Mouse (Mus musculus): Measurements from ENCODE around the gene Spns3. TPM values are rescaled to one million over a fixed set of nuclear protein-coding genes. Genes with fewer than 3 reads are reported as not detected.

Spns3 gene
- total RNA-seq (2015) (19.4 and 20.5 TPM in 2 replicates), total RNA-seq (2017) (20.2 and 27.3 TPM in 2 replicates)

- peak; percentile 85 for ATAC-seq (replicated peaks; ENCODE audit: poor library complexity)
Observed at GRCm38 (mm10) chr11:72550134-72550988, at the start of gene Spns3. TSS of gene Spns3 (minus strand) at chr11:72550506.

GRCm38 (mm10) chr11:72597780-72598179 is 47.5 kb upstream of the Spns3 start:
- no peak for ATAC-seq (replicated peaks; ENCODE audit: poor library complexity)

- ATAC-seq (replicated peaks; ENCODE audit: poor library complexity): no peak
Observed at GRCm38 (mm10) chr11:72595010-72595737, 44.9 kb upstream of the Spns3 start.

GRCm38 (mm10) chr11:72587537-72588233 is 37.4 kb upstream of the Spns3 start:
- peak; percentile 34; the same call in 1 of the 2 replicates for ATAC-seq (replicated peaks; ENCODE audit: poor library complexity)

GRCm38 (mm10) chr11:72586570-72586969 is 36.3 kb upstream of the Spns3 start:
- ATAC-seq (replicated peaks; ENCODE audit: poor library complexity): 0 out of 2 replicates have a peak, but pooled peaks have one; percentile 23

- no peak for ATAC-seq (replicated peaks; ENCODE audit: poor library complexity)
Observed at GRCm38 (mm10) chr11:72583092-72583491, 32.8 kb upstream of the Spns3 start.

GRCm38 (mm10) chr11:72582448-72582705 is 32.1 kb upstream of the Spns3 start:
- ATAC-seq (replicated peaks; ENCODE audit: poor library complexity): no peak

- no peak for ATAC-seq (replicated peaks; ENCODE audit: poor library complexity)
Observed at GRCm38 (mm10) chr11:72581609-72582447, 31.5 kb upstream of the Spns3 start.

GRCm38 (mm10) chr11:72578471-72578870 is 28.2 kb upstream of the Spns3 start:
- no peak for ATAC-seq (replicated peaks; ENCODE audit: poor library complexity)

GRCm38 (mm10) chr11:72576466-72577351 is 26.4 kb upstream of the Spns3 start:
- peak; percentile 29; the same call in 1 of the 2 replicates for ATAC-seq (replicated peaks; ENCODE audit: poor library complexity)

GRCm38 (mm10) chr11:72576111-72576465 is 25.8 kb upstream of the Spns3 start:
- no peak for ATAC-seq (replicated peaks; ENCODE audit: poor library complexity)

GRCm38 (mm10) chr11:72573819-72574218 is 23.5 kb upstream of the Spns3 start:
- ATAC-seq (replicated peaks; ENCODE audit: poor library complexity): peak; percentile 73

GRCm38 (mm10) chr11:72570319-72570979 is 20.1 kb upstream of the Spns3 start:
- peak; percentile 90 for ATAC-seq (replicated peaks; ENCODE audit: poor library complexity)

- ATAC-seq (replicated peaks; ENCODE audit: poor library complexity): no peak
Observed at GRCm38 (mm10) chr11:72569671-72570318, 19.5 kb upstream of the Spns3 start.

- ATAC-seq (replicated peaks; ENCODE audit: poor library complexity): peak; percentile 57
Observed at GRCm38 (mm10) chr11:72569051-72569450, 18.7 kb upstream of the Spns3 start.

- ATAC-seq (replicated peaks; ENCODE audit: poor library complexity): no peak
Observed at GRCm38 (mm10) chr11:72566816-72567338, 16.6 kb upstream of the Spns3 start.

GRCm38 (mm10) chr11:72566304-72566703 is 16.0 kb upstream of the Spns3 start:
- no peak for ATAC-seq (replicated peaks; ENCODE audit: poor library complexity)

- ATAC-seq (replicated peaks; ENCODE audit: poor library complexity): peak; percentile 91
Observed at GRCm38 (mm10) chr11:72564232-72564807, 14.0 kb upstream of the Spns3 start.

Measured in megakaryocyte progenitor cell, adult 5-6 weeks (primary cell).